Comparison of ENCODE assay signal across 10 mouse cellular contexts in the genomic region with DNA sequence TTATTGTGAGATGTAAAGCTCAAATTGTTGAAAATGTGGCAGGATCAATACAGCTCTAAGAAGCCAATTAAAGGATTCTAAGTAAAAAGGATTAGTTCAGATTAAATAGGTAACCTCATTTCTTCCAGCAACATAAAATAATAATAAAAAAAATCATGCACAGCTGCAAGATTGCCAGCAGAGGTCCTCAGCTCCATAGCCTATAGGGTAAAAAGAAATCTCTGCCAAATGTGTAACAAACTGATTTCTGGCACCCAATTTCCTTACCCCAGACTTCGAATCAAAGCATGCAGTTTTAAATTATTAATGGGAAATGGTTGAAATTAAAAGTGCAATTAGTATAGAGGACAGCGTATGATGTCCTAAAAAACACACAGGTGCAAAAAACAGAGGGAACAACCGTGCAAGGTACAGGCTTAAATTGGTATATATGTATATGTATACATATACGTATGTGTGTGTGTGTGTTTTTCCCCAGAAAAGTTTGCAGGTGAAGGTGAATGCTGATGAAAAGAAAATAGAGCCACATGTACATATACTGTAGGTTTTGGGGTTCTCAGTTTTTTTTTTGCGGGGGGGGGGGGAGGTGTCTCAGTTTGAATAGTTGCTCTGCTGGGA.
DNase-seq lines count a peak whose midpoint lies in the region; ATAC-seq lines count a peak whose summit lies in the region.
"Had no signal": no experiment of that assay in that cellular context is flagged by ENCODE, and none has a peak within 500 bp of the region (broad histone marks: within the 10 kb centered on the region; RNA-seq: fewer than 3 reads in every experiment).

No protein-coding gene starts in this region.

- no peaks in the 10 kb centered on the region for H3K27me3 ChIP-seq in hindbrain, embryonic 11.5 days (ENCODE audit: control insufficient read depth, insufficient read depth, low read length)
- H3K27me3 ChIP-seq in hindbrain, embryonic 12.5 days = no peaks in the 10 kb centered on the region
- no peaks in the 10 kb centered on the region for H3K27me3 ChIP-seq in forebrain, embryonic 16.5 days (replicated peaks; ENCODE audit: control insufficient read depth, insufficient read depth, low read length)
- H3K27me3 ChIP-seq: limb, embryonic 13.5 days had no signal

- no peak overlapping the region for H3K4me2 ChIP-seq in hindbrain, embryonic 11.5 days (replicated peaks; ENCODE audit: low read depth, low read length)
- H3K4me2 ChIP-seq in hindbrain, embryonic 12.5 days (replicated peaks) = no peak overlapping the region
- no peak overlapping the region for H3K4me2 ChIP-seq in forebrain, embryonic 16.5 days (ENCODE audit: low read length)
- H3K4me2 ChIP-seq: limb, embryonic 13.5 days had no signal

- no peak overlapping the region for H3K9ac ChIP-seq in hindbrain, embryonic 11.5 days (ENCODE audit: low read depth, low read length)
- no peak overlapping the region for H3K9ac ChIP-seq in hindbrain, embryonic 12.5 days
- no peak overlapping the region for H3K9ac ChIP-seq in forebrain, embryonic 16.5 days (replicated peaks; ENCODE audit: low read depth, low read length)
- H3K9ac ChIP-seq: limb, embryonic 13.5 days had no signal

- H3K4me3 ChIP-seq in hindbrain, embryonic 11.5 days (ENCODE audit: low read depth, low read length) = no peak overlapping the region
- no peak overlapping the region for H3K4me3 ChIP-seq in hindbrain, embryonic 12.5 days
- H3K4me3 ChIP-seq in forebrain, embryonic 16.5 days (replicated peaks; ENCODE audit: low read length) = no peak overlapping the region
- H3K4me3 ChIP-seq: limb, embryonic 13.5 days had no signal

- no peaks in the 10 kb centered on the region for H3K9me3 ChIP-seq in hindbrain, embryonic 11.5 days (ENCODE audit: control insufficient read depth, low read length)
- no peaks in the 10 kb centered on the region for H3K9me3 ChIP-seq in hindbrain, embryonic 12.5 days (replicated peaks)
- no peaks in the 10 kb centered on the region for H3K9me3 ChIP-seq in forebrain, embryonic 16.5 days (ENCODE audit: control insufficient read depth, low read length)

- no peaks in the 10 kb centered on the region for H3K36me3 ChIP-seq in hindbrain, embryonic 11.5 days (ENCODE audit: control insufficient read depth, insufficient read depth, low read length)
- no peaks in the 10 kb centered on the region for H3K36me3 ChIP-seq in hindbrain, embryonic 12.5 days
- H3K36me3 ChIP-seq in forebrain, embryonic 16.5 days (ENCODE audit: control insufficient read depth, insufficient read depth) = no peaks in the 10 kb centered on the region
- H3K36me3 ChIP-seq: limb, embryonic 13.5 days had no signal

- WGBS in hindbrain, embryonic 11.5 days = 86% methylated on average over 5 of the region's 5 CpGs
- WGBS in hindbrain, embryonic 12.5 days = 80% methylated on average over 5 of the region's 5 CpGs
- 70% methylated on average over 5 of the region's 5 CpGs for WGBS in forebrain, embryonic 16.5 days

- no peaks in the 10 kb centered on the region for H3K4me1 ChIP-seq in hindbrain, embryonic 11.5 days (replicated peaks; ENCODE audit: control insufficient read depth, insufficient read depth, low read length)
- no peaks in the 10 kb centered on the region for H3K4me1 ChIP-seq in hindbrain, embryonic 12.5 days
- H3K4me1 ChIP-seq in forebrain, embryonic 16.5 days (replicated peaks; ENCODE audit: control insufficient read depth, insufficient read depth, low read length) = peaks cover 3% of the 10 kb centered on the region; the same call in 1 of the 2 replicates
- H3K4me1 ChIP-seq: limb, embryonic 13.5 days had no signal

- no peak for ATAC-seq in hindbrain, embryonic 11.5 days (ENCODE audit: low FRiP score)
- no peak for ATAC-seq in hindbrain, embryonic 12.5 days (ENCODE audit: low FRiP score)
- 0 out of 2 replicates have a peak, but pooled peaks have one; percentile 30 for ATAC-seq in forebrain, embryonic 16.5 days

- DNase-seq in hindbrain, embryonic 11.5 days (ENCODE audit: low spot score) = peak; percentile 22
- peak; percentile 36 for DNase-seq in 3T3-L1 (ENCODE audit: low read depth, low spot score)
- DNase-seq in Muller cell, postnatal 12 days (ENCODE audit: inconsistent ontology term) = peak; percentile 6
- no peak for DNase-seq in left cerebral cortex, adult 9 months (ENCODE audit: low spot score in 2 of 2)
- DNase-seq in right cerebral cortex, postnatal 14 days = no peak
- no peak for DNase-seq in MN1 (ENCODE audit: low spot score)
- DNase-seq: kidney, postnatal 25 days had no signal

- H3K27ac ChIP-seq in hindbrain, embryonic 11.5 days (ENCODE audit: low read depth, low read length) = no peak overlapping the region
- H3K27ac ChIP-seq in hindbrain, embryonic 12.5 days = no peak overlapping the region
- no peak overlapping the region for H3K27ac ChIP-seq in forebrain, embryonic 16.5 days (ENCODE audit: low read length)
- H3K27ac ChIP-seq: limb, embryonic 13.5 days had no signal

Comparison
In these comparisons a context has a peak if more than half of its experiments do, and no peak if none do; other contexts are left out.
1. DNase-seq: peak in hindbrain, embryonic 11.5 days (single experiment), 3T3-L1 (single experiment) and Muller cell, postnatal 12 days (single experiment); none in left cerebral cortex, adult 9 months (0 of 2), right cerebral cortex, postnatal 14 days (single experiment) and MN1 (single experiment).